Mouse (Mus musculus) heart, postnatal 14 days (tissue): ENCODE data around the gene Gm36864. TPM values are rescaled to one million over a fixed set of nuclear protein-coding genes. Genes with fewer than 3 reads are reported as not detected.

Experiments used
- total RNA-seq, 2 experiments: library from RNA; stranded (reverse); gene quantifications; 2 replicates each; pipeline ENCODE4 v1.2.3; 2021

The Gm36864 gene
- total RNA-seq, 2 experiments from 2014 or later: not detected

Other genes with a start within 250 kb of the Gm36864 start
- not detected for gene Klk1b11, start 240.3 kb upstream of the Gm36864 start, total RNA-seq
- not detected for gene Klk1b26, start 224.0 kb upstream of the Gm36864 start, total RNA-seq
- gene Klk1b27, start 183.9 kb upstream of the Gm36864 start, total RNA-seq: not detected
- gene Klk1b21, start 133.8 kb upstream of the Gm36864 start, total RNA-seq: not detected
- gene Klk1b22, start 123.5 kb upstream of the Gm36864 start, total RNA-seq: not detected
- gene Klk1b16, start 99.4 kb upstream of the Gm36864 start, total RNA-seq: not detected
- gene Klk1b24, start 47.9 kb upstream of the Gm36864 start, total RNA-seq: not detected
- gene Klk1b3, start 38.0 kb upstream of the Gm36864 start, total RNA-seq: not detected
- gene Klk1b4, start 28.7 kb upstream of the Gm36864 start, total RNA-seq: not detected
- not detected for gene Klk1b5, start 20.2 kb upstream of the Gm36864 start, total RNA-seq
- under 1 TPM in 1 of 2 experiments, not detected in 1; 0.32 TPM for gene Klk1, start 10.8 kb upstream of the Gm36864 start, total RNA-seq
- under 1 TPM; 0.29 to 0.56 TPM for gene 1700028J19Rik, start 10.5 kb downstream of the Gm36864 start, total RNA-seq
- 10 to 100 TPM; 18.2 to 18.8 TPM for gene 2410002F23Rik, start 10.5 kb downstream of the Gm36864 start, total RNA-seq
- gene Acp4, start 21.2 kb downstream of the Gm36864 start, total RNA-seq: not detected
- gene Gm15517, start 25.3 kb downstream of the Gm36864 start, total RNA-seq: not detected
- under 1 TPM; 0.84 to 0.88 TPM for gene Clec11a, start 70.7 kb downstream of the Gm36864 start, total RNA-seq
- 1 to 10 TPM; 1.0 to 1.4 TPM for gene Shank1, start 74.1 kb downstream of the Gm36864 start, total RNA-seq
- gene Syt3, start 147.9 kb downstream of the Gm36864 start, total RNA-seq: 1 to 10 TPM; 1.5 to 2.2 TPM
- under 1 TPM in 1 of 2 experiments, not detected in 1; 0.24 TPM for gene 1700008O03Rik, start 149.6 kb downstream of the Gm36864 start, total RNA-seq
- 10 to 100 TPM; 18.7 to 19.7 TPM for gene Lrrc4b, start 192.8 kb downstream of the Gm36864 start, total RNA-seq
- 1 to 10 TPM in 1 of 2 experiments, under 1 TPM in 1; 1.00 to 1.1 TPM for gene Aspdh, start 229.2 kb downstream of the Gm36864 start, total RNA-seq
- gene Josd2, start 231.8 kb downstream of the Gm36864 start, total RNA-seq: 100 to 1,000 TPM; 105 to 111 TPM